Mouse (Mus musculus) c-Kit-negative CD71-positive TER-119-positive erythroid progenitor cells, embryonic 14.5 days (primary cell): Measurements from ENCODE around the gene Gle1.
"Not testable (repeated sequence)": the region's sequence is repeated elsewhere in the genome, so short reads cannot be mapped to it uniquely, and the experiment has no call there.

Source experiments
- DNase-seq: peaks from one replicate; pipeline ENCODE4 v3.0.0-alpha.2; 2013; ENCODE audit warnings: low read depth, low spot score

The Gle1 gene

GRCm38 (mm10) chr2:29934906-29935599 is at the start of gene Gle1:
TSS of gene Gle1 (plus strand) at chr2:29935426.
- DNase-seq: peak; percentile 84

DNA sequence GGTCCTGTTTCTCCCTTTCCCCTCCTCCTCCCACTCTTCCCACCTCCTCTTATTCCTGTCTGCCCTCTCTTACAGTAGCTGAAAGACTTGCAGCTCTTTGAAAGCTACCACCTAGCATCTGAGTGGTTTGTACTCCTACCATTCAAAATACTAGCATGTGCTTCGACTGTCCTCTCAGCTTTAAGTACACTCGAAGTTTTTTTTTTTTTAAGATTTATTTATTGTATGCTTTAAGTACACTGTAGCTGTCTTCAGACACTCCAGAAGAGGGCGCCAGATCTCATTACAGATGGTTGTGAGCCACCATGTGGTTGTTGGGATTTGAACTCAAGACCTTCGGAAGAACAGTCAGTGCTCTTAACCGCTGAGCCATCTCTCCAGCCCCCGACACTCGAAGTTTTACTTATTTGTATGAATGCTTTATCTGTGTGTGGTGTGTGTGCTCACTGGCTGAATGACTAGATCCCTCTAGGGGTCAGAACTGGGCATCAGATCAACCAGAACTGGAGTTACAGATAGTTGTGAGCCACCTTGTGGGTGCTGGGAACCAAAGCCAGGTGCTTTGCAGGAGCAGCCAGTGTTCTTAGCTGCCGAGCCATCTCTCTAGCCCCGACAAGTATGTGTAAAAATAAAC is 48.5 kb upstream of the Gle1 start:
- DNase-seq: not testable (repeated sequence)

- DNase-seq: peak; percentile 99
Measured at GRCm38 (mm10) chr2:29889066-29889944, 45.9 kb upstream of the Gle1 start, which contains the start of gene Odf2. TSS of gene Odf2 (plus strand) at chr2:29889221.

DNA sequence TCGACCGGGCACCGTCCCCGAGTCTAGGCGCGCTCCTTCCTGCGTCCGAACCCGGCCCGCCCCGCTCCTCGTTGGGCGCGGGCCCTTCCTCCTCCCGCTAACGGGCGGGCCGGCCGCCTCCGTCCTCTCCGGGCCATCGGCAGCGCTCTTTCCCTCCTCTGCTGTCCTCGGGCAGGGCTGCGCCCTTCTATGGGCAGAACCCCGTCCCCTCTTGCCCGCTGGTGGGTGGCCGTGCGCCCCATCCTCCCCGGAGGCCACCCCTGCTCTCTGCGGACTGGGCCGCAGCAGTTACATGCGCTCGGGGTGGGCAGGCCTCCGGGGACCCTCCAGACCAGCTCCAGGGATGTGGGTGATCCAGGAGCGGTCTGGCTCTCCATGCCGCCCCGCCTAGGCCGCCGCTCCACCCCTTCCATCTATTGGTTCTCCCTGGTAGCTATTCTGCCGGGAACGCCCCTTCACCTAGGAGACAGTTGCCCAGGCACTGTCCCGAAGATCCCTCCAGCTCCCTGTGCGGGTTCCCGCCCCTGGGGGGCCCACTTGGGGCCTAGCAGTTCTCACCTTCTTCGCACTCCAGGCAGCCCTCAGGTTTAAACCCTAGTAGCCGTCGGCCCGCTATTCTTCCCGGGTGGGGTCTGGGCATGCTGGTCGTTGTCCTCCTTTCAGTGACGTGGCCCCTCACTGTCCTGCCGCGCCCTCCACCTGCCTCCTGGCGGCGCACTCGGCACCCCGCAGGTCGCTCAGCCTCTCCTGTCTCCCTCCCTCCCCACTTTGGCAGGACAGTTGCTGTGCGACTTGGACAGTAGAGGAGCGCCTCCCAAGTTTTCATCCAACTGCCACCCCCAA is 45.0 kb upstream of the Gle1 start:
- peak; percentile 91 for DNase-seq

DNA sequence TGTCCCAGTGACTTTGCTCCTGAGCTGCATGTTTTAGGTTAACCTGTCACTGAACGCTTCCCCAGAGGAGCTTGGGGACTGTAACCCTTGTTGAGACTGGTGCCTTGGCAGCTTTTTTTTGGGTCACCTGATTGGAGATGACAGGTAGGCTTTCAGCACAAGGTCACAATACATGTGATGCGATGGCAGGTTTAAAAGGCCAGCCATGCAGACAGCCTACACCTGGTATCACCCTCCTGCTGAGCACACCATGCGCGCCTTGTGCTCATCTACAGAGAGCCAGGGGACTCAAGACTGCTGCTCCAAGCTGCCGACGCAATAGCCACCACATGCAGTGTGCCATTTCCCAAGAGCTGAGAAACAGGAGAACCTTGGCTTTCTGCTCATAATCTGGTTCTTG is 43.5 kb upstream of the Gle1 start:
- no peak for DNase-seq

DNA sequence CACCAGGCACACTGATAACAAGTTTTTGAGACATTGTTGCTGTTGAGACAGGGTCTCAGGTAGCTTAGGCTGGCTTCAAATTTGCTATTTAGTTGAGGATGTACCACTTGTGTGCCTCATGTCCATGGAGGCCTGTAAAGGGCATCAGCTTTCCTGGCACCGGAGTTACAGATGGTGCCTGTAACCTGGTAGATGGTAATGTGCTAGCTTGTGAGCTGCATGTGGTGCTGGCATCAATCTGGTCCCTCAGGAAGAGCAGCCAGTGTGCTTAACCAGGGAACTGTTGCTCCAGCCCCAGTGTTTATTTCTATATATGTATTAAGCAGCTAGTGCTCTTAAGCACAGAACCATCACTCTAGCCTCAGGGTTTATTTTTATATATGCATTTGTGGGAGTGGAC is 39.2 kb upstream of the Gle1 start:
- DNase-seq: no peak

GRCm38 (mm10) chr2:29897366-29897765 is 37.9 kb upstream of the Gle1 start:
- no peak for DNase-seq

- DNase-seq: no peak
Measured at GRCm38 (mm10) chr2:29898081-29898480, 37.1 kb upstream of the Gle1 start.

DNA sequence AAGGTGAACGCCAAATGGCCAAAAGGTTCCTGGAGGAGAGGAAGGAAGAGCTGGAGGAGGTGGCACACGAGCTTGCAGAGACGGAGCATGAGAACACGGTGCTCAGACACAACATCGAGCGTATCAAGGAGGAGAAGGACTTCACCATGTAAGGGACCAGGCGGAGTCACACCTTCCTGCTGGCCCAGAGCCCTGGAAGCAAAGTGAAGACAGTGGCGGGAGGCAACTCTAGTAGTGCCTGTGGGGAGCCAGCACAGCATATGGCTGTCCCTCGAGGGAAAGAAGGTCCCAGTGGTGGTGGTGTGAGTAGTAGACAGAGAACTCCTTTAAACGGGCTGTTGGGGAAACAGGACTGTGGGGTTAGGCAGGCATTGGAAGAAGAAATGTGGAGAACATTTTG is 33.0 kb upstream of the Gle1 start:
- no peak for DNase-seq

DNA sequence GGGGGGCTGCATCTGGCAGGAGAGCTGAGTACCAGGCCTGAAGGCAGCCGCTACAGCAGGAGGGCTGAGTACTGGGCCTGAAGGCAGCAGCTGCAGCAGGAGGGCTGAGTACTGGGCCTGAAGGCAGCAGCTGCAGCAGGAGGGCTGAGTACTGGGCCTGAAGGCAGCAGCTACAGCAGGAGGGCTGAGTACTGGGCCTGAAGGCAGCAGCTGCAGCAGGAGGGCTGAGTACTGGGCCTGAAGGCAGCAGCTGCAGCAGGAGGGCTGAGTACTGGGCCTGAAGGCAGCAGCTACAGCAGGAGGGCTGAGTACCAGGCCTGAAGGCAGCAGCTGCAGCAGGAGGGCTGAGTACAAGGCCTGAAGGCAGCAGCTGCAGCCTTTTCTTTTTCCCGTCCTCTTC is 27.1 kb upstream of the Gle1 start:
- not testable (repeated sequence) for DNase-seq

GRCm38 (mm10) chr2:29910042-29910441 is 25.2 kb upstream of the Gle1 start:
- peak; percentile 31 for DNase-seq

DNA sequence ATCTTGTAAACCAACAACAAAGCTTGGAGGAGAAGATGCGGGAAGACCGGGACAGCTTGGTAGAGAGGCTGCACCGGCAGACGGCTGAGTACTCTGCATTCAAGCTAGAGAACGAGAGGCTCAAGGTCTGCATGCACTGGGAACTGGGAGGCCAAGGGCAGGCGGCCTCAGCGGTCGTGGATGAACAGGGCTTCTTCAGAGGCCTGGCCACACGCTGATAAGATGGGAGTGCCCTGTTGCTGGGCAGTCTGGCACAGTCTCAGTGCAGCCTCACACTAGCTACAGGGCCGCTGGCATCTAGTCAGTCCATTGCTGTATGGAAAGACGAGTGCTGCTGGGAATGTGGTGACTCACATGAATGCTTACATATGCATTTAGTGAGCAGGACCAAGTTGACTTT is 17.6 kb upstream of the Gle1 start:
- DNase-seq: peak; percentile 37

GRCm38 (mm10) chr2:29922011-29922410 is 13.2 kb upstream of the Gle1 start:
- DNase-seq: no peak

GRCm38 (mm10) chr2:29926542-29926941 is 8.7 kb upstream of the Gle1 start:
- DNase-seq: no peak

- DNase-seq: no peak
Measured at GRCm38 (mm10) chr2:29930506-29930905, 4.7 kb upstream of the Gle1 start.

DNA sequence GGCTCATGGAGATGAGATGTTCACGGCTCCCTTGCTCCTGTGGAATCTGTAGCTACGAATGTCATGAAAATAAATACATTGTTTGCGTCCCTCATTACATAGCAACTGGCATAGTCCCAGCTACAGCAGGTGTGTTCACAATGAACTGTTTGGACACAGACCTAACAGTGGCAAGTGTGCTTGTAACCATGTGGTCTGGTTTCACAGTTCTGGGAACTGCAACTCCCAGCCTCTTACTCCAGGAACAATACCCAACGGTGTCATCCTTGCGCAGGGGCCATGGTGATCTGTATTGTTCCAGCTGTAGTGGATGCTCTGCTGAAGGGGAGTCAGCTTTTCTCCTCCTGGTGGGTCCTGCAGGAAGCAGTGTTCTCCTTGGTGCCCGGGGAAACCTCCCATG is 4.0 kb upstream of the Gle1 start:
- no peak for DNase-seq

DNA sequence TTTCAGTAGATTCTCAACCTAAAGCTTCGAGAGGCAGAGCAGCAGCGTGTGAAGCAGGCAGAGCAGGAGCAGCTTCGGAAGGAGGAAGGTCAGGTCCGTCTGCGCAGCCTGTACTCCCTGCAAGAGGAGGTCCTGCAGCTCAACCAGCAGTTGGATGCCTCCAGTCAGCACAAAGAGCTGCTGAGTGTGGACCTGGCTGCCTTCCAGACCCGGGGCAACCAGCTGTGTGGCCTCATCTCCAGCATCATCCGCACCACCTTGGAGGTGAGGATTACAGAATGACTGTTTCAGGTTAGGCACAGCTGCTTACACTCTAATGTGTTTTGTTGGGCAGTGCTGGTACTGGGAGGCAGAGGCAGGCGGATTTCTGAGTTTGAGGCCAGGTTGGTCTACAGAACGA is 4.8 kb downstream of the Gle1 start:
- DNase-seq: no peak

- DNase-seq: no peak
Measured at GRCm38 (mm10) chr2:29940826-29941225, 5.6 kb downstream of the Gle1 start.

- no peak for DNase-seq
Measured at GRCm38 (mm10) chr2:29944723-29945122, 9.5 kb downstream of the Gle1 start.

- no peak for DNase-seq
Measured at GRCm38 (mm10) chr2:29948896-29949295, 13.7 kb downstream of the Gle1 start.

DNA sequence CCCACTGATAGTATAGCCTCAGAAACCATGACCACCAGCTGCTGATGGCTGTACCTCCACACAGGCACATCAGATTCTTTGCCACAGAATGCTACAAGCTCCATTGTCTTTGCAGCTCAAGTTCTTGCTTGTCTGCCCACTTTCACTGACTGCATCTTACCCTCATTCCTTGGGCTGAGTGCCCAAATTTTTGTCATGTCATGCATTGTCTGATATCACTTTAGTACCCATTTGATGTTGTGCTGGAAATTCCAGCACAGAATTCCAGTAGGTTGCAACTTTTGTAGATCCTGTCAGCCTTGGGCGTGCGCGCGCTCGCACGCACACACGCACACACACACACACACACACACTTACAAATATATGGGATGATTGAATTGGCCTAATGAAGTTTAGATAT is 26.0 kb downstream of the Gle1 start:
- DNase-seq: no peak
